Mouse (Mus musculus): ENCODE measurements at regions not wholly inside any gene's neighbourhood (a gene's known extent, or its start where the extent isn't known, plus 50 kb on each side); places are given as distances from the start of the nearest gene placed in this dataset.

DNA sequence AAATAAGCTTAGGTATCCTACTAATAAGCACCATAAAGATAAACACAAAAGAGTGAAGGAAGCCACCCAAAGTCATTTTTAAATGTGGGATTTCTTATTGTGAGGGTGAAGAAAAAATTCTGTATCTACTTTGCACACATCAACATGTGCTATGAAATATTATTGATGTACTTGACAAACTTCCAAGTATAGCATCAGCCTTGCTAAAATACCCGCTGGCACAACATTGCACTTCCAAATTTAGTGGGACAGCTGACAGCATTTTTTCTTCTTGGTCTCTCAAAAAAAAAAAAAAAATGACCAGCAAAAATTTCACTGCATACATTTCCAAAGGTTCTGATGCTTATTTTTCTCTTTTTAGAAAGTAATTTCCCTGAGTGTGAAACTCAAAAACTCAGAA lies 101.9 kb upstream of the Tll1 start:
- TF ChIP-seq CTCF (IDR thresholded peaks at IDR 0.05; ENCODE audit: control insufficient read depth, insufficient read depth, insufficient read length): no peak
- no peak for TF ChIP-seq MYOG (IDR thresholded peaks at IDR 0.05; ENCODE audit: control insufficient read depth, extremely low read depth, insufficient read length)
- no peak for TF ChIP-seq USF1 (IDR thresholded peaks at IDR 0.05; ENCODE audit: low read depth)
- no peak for TF ChIP-seq FOSL1 (IDR thresholded peaks at IDR 0.05; ENCODE audit: insufficient read depth, low read length, poor library complexity, severe bottlenecking)
